Mouse (Mus musculus) left cerebral cortex, adult 9 months (tissue): ENCODE results near the gene Fam169a.
A peak's percentile ranks its signal among the peaks of the same experiment; 100 is the strongest.
"Not testable (repeated sequence)": the region's sequence is repeated elsewhere in the genome, so short reads cannot be mapped to it uniquely, and the experiment has no call there.

ENCODE experiments used
- DNase-seq, 2 experiments: peaks; one replicate each; pipeline ENCODE4 v3.0.0; 2022; ENCODE audit warnings: low spot score in 2 of 2

The Fam169a gene

GRCm38 (mm10) chr13:97066649-97067550 is at the start of gene Fam169a:
Fam169a (plus strand) TSS chr13:97067286.
- no peak for DNase-seq

GRCm38 (mm10) chr13:97017711-97018110 is 49.4 kb upstream of the Fam169a start:
- DNase-seq = no peak

- DNase-seq = no peak
These were observed 47.0 kb upstream of the Fam169a start for GRCm38 (mm10) chr13:97020122-97020521.

- DNase-seq = no peak
These were observed 45.2 kb upstream of the Fam169a start for GRCm38 (mm10) chr13:97021906-97022305.

- no peak for DNase-seq
These were observed 37.0 kb upstream of the Fam169a start for GRCm38 (mm10) chr13:97030075-97030474.

- no peak for DNase-seq
These were observed 32.8 kb upstream of the Fam169a start, which contains the start of gene 1700029F12Rik for GRCm38 (mm10) chr13:97034262-97034661. 1700029F12Rik (minus strand) TSS chr13:97034362.

GRCm38 (mm10) chr13:97051158-97051557 is 15.9 kb upstream of the Fam169a start:
- DNase-seq = peak in 1 of 2 experiments; percentile 15

- DNase-seq = peak in 1 of 2 experiments; percentile 83
These were observed 14.4 kb upstream of the Fam169a start for GRCm38 (mm10) chr13:97052667-97053066.

GRCm38 (mm10) chr13:97053844-97054243 is 13.2 kb upstream of the Fam169a start:
- DNase-seq = no peak

GRCm38 (mm10) chr13:97057817-97058216 is 9.3 kb upstream of the Fam169a start:
- no peak for DNase-seq

GRCm38 (mm10) chr13:97059746-97060145 is 7.3 kb upstream of the Fam169a start:
- no peak for DNase-seq

- no peak for DNase-seq
These were observed 6.8 kb upstream of the Fam169a start for GRCm38 (mm10) chr13:97060331-97060730.

- DNase-seq = no peak
These were observed 4.9 kb upstream of the Fam169a start for GRCm38 (mm10) chr13:97062151-97062550.

GRCm38 (mm10) chr13:97063431-97063830 is 3.7 kb upstream of the Fam169a start:
- DNase-seq = no peak

GRCm38 (mm10) chr13:97064413-97064812 is 2.7 kb upstream of the Fam169a start:
- DNase-seq = no peak

GRCm38 (mm10) chr13:97064844-97065621 is 2.1 kb upstream of the Fam169a start:
- DNase-seq = not testable (repeated sequence)

- DNase-seq = no peak
These were observed 605 bp downstream of the Fam169a start for GRCm38 (mm10) chr13:97067691-97068090.

- no peak for DNase-seq
These were observed 1.1 kb downstream of the Fam169a start for GRCm38 (mm10) chr13:97068151-97068550.

GRCm38 (mm10) chr13:97070931-97071625 is 4.0 kb downstream of the Fam169a start:
- DNase-seq = no peak

- DNase-seq = peak in 1 of 2 experiments; percentile 36
These were observed 4.6 kb downstream of the Fam169a start for GRCm38 (mm10) chr13:97071626-97072241.

GRCm38 (mm10) chr13:97073497-97073896 is 6.4 kb downstream of the Fam169a start:
- DNase-seq = no peak
